Mouse (Mus musculus): Measurements from ENCODE around the gene Crk.
A peak's percentile ranks its signal among the peaks of the same experiment; 100 is the strongest.

Gene Crk

GRCm38 (mm10) chr11:75678747-75679438 lies at the start of gene Crk:
Gene Crk, plus strand, starts transcription at chr11:75679259.
- DNase-seq (ENCODE audit: inconsistent ontology term): peak; percentile 99

DNA sequence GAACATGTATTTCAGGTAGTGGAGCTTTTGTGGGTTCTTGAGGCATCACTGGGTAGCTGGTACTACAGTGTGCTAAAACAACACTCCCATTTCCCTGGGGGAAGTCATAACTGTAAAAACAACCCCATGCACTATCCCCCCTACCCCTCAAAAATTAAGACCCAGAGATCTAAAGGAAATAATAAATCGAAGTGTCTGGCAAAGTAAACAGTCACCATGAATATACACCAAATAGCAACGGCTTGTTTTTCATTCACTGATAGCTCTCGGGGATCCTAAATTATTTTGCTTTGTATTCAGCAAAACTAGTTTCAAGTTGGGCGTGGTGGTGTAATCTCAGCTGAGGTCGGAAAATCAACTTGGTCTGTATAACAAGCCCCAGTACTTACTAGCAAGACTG lies 49.0 kb upstream of the Crk start:
- DNase-seq (ENCODE audit: inconsistent ontology term): no peak

DNA sequence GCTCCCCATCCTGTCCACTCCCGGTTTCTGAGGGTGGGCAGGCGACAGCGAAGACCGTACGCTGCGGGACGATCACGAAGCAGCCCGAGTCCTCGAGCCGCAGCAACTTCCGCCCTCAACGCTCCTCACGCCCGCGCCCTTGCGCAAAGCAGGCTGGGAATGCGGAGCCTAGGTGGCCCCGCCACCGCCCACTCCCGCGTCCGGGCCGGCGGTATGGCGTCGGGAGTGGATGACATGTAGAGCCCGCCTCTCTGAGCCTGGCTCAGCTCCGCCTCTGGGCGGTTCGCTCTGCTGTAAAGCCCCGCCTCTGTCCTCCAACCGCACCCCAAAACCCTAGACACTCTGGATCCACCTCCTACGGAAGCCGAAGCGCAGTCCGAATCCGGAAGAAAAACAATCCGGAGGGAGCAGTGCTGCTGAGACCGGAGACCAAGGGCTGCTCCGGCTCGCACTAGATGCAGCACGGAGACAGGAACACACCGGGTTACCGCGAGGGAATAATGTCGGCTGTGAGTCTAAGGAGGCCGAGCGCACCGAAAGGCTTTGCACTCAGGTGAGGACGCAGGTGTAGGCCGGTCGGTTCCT lies 48.3 kb upstream of the Crk start, which contains the start of gene Inpp5k:
Gene Inpp5k (plus strand): TSS at position 344 of the 585 bp plus-strand sequence.
- peak; percentile 98 for DNase-seq (ENCODE audit: inconsistent ontology term)

- DNase-seq (ENCODE audit: inconsistent ontology term): peak; percentile 40
Observed at GRCm38 (mm10) chr11:75631561-75632225, 47.4 kb upstream of the Crk start.

DNA sequence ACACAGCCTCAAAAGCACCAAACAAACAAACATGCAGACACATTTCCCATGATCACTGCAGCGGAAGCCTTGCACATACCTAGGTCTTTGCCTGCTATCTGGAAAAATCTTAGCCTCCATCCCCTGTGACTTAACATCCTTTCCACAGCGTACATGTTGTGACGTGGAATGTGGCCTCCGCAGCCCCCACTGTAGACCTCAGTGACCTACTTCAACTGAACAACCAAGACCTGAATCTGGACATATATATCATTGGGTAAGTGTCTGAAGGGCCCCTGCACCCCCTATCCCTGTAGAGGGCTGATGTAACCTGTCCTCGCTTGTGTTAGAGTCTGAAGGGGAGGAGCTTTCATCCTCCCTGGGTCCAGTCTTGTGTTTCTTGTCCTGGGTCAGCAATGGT lies 46.1 kb upstream of the Crk start:
- no peak for DNase-seq (ENCODE audit: inconsistent ontology term)

DNA sequence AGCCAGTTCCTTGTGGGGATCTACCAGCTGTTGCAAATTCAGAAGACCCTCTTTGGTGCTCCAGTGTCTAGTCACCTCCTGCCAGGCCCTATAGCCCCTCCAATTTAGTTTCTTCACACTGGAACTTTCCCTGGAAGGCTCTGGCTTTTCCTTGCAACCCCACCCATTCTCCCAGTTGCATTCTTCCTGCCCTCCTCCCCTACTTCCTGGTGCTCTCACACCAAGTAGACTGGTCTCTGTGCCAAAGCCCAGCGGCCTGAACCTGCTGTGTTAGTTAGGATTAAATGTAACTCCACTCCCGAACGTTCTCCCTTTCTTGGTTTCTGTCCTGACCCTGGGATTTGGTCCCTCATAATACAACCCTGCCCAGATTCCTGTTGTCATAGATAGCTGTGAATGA lies 44.3 kb upstream of the Crk start:
- no peak for DNase-seq (ENCODE audit: inconsistent ontology term)

DNA sequence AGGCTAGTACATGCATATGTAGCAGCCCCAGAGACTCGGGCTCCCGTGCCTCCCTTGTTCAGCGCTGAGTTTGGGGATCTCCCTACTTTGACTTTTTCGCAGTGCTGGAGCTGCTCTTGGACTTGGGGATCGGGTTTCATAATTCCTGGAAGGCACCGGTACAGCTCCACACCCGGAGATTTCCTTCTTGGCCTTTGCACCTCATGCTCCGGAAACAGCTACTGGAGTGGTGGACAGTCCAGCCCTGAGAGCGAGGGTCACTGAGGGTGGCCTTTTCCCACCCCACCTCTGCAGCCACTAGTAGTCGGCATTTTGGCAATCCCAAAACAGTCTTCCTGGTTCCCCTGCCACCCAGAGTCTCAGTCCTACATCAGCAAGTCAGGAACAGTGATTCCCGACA lies 43.7 kb upstream of the Crk start:
- DNase-seq (ENCODE audit: inconsistent ontology term): no peak

- no peak for DNase-seq (ENCODE audit: inconsistent ontology term)
Observed at GRCm38 (mm10) chr11:75643323-75643722, 35.7 kb upstream of the Crk start.

DNA sequence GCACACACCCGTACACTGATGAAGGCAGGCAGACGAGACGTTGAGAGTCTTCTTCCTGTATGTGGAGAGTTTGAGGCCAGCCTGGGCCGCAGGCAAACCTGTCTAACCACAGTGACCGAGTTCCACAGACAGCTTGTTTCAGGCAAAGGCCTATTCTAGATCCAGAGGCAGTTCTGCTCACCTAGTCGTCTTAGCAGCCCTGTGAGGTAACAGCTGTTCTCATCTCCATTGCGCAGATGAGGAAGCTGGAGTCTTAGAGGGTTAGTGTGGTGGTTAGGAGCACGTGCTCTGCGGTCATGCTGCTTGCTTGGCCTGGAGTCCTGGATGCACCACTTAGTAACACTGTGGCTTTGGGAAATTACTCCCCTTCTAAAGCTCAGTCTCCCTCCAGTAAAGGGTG lies 34.4 kb upstream of the Crk start:
- no peak for DNase-seq (ENCODE audit: inconsistent ontology term)

GRCm38 (mm10) chr11:75647681-75648211 lies 31.3 kb upstream of the Crk start:
- DNase-seq (ENCODE audit: inconsistent ontology term): peak; percentile 88

DNA sequence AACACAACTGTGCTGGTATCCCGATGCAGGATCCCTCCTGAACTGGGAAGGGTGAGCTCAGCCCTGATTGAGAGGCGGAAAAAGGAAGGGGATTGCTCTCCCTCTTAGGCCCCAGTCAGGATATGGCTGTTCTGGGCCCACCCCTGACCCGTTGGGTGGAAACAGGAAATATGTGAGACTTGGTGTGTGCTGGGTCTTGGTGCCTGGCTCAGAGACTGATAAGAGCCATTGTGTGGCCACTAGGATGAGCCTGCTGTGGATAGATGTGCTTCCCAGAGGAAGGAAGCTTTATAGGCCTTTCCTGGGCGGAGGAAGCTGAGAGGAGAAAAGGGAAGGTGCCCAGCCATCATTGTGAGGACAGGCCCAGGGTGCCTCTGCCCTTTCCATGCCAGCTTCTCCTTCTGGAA lies 29.9 kb upstream of the Crk start:
- no peak for DNase-seq (ENCODE audit: inconsistent ontology term)

- no peak for DNase-seq (ENCODE audit: inconsistent ontology term)
Observed at GRCm38 (mm10) chr11:75650311-75650710, 28.7 kb upstream of the Crk start, which contains the start of gene Myo1c. Gene Myo1c, plus strand, starts transcription at chr11:75650504.

GRCm38 (mm10) chr11:75650958-75651425 lies 28.1 kb upstream of the Crk start:
- DNase-seq (ENCODE audit: inconsistent ontology term): no peak

GRCm38 (mm10) chr11:75651426-75652221 lies 27.4 kb upstream of the Crk start:
- peak; percentile 90 for DNase-seq (ENCODE audit: inconsistent ontology term)

GRCm38 (mm10) chr11:75652222-75652941 lies 26.7 kb upstream of the Crk start:
- DNase-seq (ENCODE audit: inconsistent ontology term): no peak

DNA sequence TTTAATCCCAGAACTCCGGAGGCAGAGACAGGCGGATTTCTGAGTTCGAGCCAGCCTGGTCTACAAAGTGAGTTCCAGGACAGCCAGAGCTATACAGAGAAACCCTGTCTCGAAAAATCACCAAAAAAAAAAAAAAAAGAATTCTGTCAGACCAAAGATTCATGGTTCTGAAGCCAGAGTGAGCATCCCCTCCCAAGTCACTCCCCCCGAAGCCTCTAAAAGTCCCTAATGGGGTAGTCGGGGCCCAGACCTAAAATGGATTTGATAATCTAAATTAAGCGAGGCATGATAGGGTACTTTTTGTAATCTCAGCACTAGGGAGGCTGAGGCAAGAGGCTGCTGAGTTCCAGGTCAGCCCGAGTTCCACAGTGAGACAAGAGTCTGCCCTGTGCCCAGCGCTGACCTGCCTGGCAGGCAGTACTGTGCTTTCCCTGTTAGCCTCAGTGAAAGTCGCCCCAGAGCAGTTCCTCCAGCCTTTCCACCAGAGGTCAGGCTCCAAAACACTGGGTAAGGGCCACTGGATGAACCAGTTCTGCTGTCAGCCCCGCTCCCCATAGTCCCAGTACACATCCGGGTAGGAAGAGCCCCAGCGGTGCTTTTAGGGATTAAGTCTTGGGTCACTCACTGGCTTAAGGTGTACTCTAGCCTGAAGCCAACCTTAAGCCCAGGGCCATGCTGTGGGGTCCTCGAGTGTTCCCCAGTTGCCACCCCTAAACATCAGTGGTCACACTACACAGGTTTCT lies 25.9 kb upstream of the Crk start:
- DNase-seq (ENCODE audit: inconsistent ontology term): peak; percentile 44

- peak; percentile 99 for DNase-seq (ENCODE audit: inconsistent ontology term)
Observed at GRCm38 (mm10) chr11:75653781-75654470, 25.1 kb upstream of the Crk start.

GRCm38 (mm10) chr11:75654471-75655390 lies 24.3 kb upstream of the Crk start:
- no peak for DNase-seq (ENCODE audit: inconsistent ontology term)

Data from Muller cell, postnatal 12 days (primary cell).